Comparison of ENCODE assay signal across 8 mouse cellular contexts in the genomic region with DNA sequence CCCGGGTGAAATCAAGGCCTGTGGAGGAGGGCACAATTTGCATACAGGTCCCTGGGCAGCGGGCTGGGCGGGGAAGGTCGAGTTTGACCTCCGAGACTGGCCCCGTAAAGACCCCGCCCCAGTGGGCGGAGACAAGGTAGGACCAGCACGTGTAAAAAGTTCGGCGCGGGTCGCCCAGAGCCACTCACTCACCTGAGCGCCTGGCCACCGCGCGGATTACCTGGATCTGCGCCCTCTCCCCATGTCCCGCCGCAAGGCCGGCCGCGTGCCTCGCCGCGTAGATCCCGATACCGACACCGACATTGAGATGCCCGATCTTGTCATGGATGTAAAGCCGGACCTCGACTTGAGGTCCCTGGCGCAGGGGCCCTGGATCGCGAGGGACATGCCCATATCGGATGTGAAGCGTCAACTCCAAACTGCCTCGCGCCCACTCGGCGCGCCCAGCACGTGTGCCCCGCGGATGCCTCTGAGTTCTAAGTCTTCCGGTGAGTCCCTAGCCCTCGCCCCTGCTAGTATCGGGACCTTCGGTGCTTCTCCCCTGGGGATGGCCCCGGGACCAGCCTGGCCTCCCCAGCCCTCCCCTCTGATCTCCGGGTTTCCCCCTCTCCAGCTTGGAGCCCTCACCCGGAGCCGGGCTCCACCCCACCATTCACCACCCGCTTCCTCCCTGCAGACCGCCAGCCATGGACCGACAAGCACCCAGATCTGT. TPM values are rescaled to one million over a fixed set of nuclear protein-coding genes. Genes with fewer than 3 reads are reported as not detected.
DNase-seq lines count a peak whose midpoint lies in the region; ATAC-seq and TF ChIP-seq lines count a peak whose summit lies in the region.

A gene (plus strand): TSS at position 147 of the 712 bp plus-strand sequence.
A gene (minus strand): TSS at position 455 of the 712 bp plus-strand sequence.

- H3K4me1 ChIP-seq in forebrain, postnatal 0 days (ENCODE audit: insufficient read depth) = peaks cover 3% of the 10 kb centered on the region; the same call in 1 of the 2 replicates
- peaks cover 10% of the 10 kb centered on the region for H3K4me1 ChIP-seq in kidney, embryonic 14.5 days (ENCODE audit: control insufficient read depth, insufficient read depth, low read length)
- peaks cover 5% of the 10 kb centered on the region; the same call in 1 of the 2 replicates for H3K4me1 ChIP-seq in spleen, adult 2 months (ENCODE audit: control insufficient read depth, insufficient read depth, insufficient read length)

- peak; percentile 34 for DNase-seq in gastrocnemius, postnatal 14 days
- DNase-seq in gastrocnemius, postnatal 4 days (ENCODE audit: low spot score in 2 of 2) = no peak
- DNase-seq in forebrain, postnatal 0 days = no peak
- peak; percentile 76 for DNase-seq in lung, postnatal 36 days
- DNase-seq in spleen, adult 2 months (ENCODE audit: low read depth in 1 of 2, low spot score in 2 of 2) = peak in 1 of 2 experiments; percentile 71
- no peak for DNase-seq in layer of hippocampus, postnatal 36 days

- peak within 1 kb of the TSS; percentile 18; the same call in 1 of the 2 replicates for H3K9ac ChIP-seq in forebrain, postnatal 0 days
- H3K9ac ChIP-seq in kidney, embryonic 14.5 days (ENCODE audit: low read depth, low read length) = peak within 1 kb of the TSS; percentile 54

- no peak within 1 kb of the TSS for H3K27ac ChIP-seq in forebrain, postnatal 0 days (ENCODE audit: low read depth, low read length)
- no peak within 1 kb of the TSS for H3K27ac ChIP-seq in kidney, embryonic 14.5 days (ENCODE audit: low read depth, low read length)
- H3K27ac ChIP-seq in spleen, adult 2 months (ENCODE audit: insufficient read depth, low read length) = peak within 1 kb of the TSS; percentile 81

- peak within 1 kb of the TSS; percentile 31 for H3K4me3 ChIP-seq in forebrain, postnatal 0 days (ENCODE audit: low read depth, low read length)
- peak within 1 kb of the TSS; percentile 40 for H3K4me3 ChIP-seq in kidney, embryonic 14.5 days (ENCODE audit: low read length)
- H3K4me3 ChIP-seq in spleen, adult 2 months (ENCODE audit: extremely low read depth, insufficient read depth, insufficient read length) = peak within 1 kb of the TSS; percentile 68

- H3K4me2 ChIP-seq in forebrain, postnatal 0 days (ENCODE audit: low read depth) = peak within 1 kb of the TSS; percentile 50
- peak within 1 kb of the TSS; percentile 81 for H3K4me2 ChIP-seq in kidney, embryonic 14.5 days (replicated peaks; ENCODE audit: low read depth, low read length)

- H3K27me3 ChIP-seq in forebrain, postnatal 0 days (ENCODE audit: insufficient read depth, low read length) = peaks cover 17% of the 10 kb centered on the region
- H3K27me3 ChIP-seq in kidney, embryonic 14.5 days (ENCODE audit: control insufficient read depth, insufficient read depth, low read length) = peaks cover 23% of the 10 kb centered on the region
- no peaks in the 10 kb centered on the region for H3K27me3 ChIP-seq in spleen, adult 2 months (ENCODE audit: control insufficient read depth, insufficient read depth, low read length)

- ATAC-seq in activated CD4-positive, CD25-positive, alpha-beta regulatory T cell, adult 4 months = peak; percentile 43
- no peak for ATAC-seq in forebrain, postnatal 0 days
- ATAC-seq in kidney, embryonic 14.5 days (ENCODE audit: low FRiP score, low TSS enrichment) = no peak

- peak; percentile 38; the same call in 1 of the 2 replicates for TF ChIP-seq POLR2A in spleen, adult 2 months (IDR thresholded peaks at IDR 0.05; ENCODE audit: low read depth, low read length)

- no peak for TF ChIP-seq CTCF in forebrain, postnatal 0 days (IDR thresholded peaks at IDR 0.05; ENCODE audit: low read depth)
- no peak for TF ChIP-seq CTCF in spleen, adult 2 months (IDR thresholded peaks at IDR 0.05; ENCODE audit: extremely low read depth, insufficient read depth, insufficient read length, insufficient replicate concordance)

- H3K36me3 ChIP-seq in forebrain, postnatal 0 days (ENCODE audit: insufficient read depth) = peaks cover 18% of the 10 kb centered on the region
- peaks cover 23% of the 10 kb centered on the region for H3K36me3 ChIP-seq in kidney, embryonic 14.5 days (ENCODE audit: control insufficient read depth, insufficient read depth, low read length)
- H3K36me3 ChIP-seq in spleen, adult 2 months (ENCODE audit: control insufficient read depth, insufficient read depth, low read length) = peaks cover 14% of the 10 kb centered on the region

- intact Hi-C loops in gastrocnemius, postnatal 14 days (cut with DNase I; ENCODE audit: low total_unique reads) = no loop called here

- H3K9me3 ChIP-seq in forebrain, postnatal 0 days (ENCODE audit: low read length) = no peaks in the 10 kb centered on the region
- no peaks in the 10 kb centered on the region for H3K9me3 ChIP-seq in kidney, embryonic 14.5 days (ENCODE audit: control insufficient read depth, low read length)

- WGBS in forebrain, postnatal 0 days = 2% methylated on average over 56 of the region's 56 CpGs
- WGBS in kidney, embryonic 14.5 days = 1% methylated on average over 54 of the region's 56 CpGs
- WGBS in spleen, adult 2 months = under 1% methylated on average over 56 of the region's 56 CpGs

RNA-seq across cellular contexts. Expression of the first gene that starts in this region (rescaled TPM):
- total RNA-seq in gastrocnemius, postnatal 14 days (2021) = under 1 TPM in 1 of 2 experiments, not detected in 1; 0.27 TPM
- total RNA-seq in gastrocnemius, postnatal 4 days (2021) = under 1 TPM in 1 of 2 experiments, not detected in 1; 0.17 TPM
- 1 to 10 TPM in 1 of 2 experiments, under 1 TPM in 1; 0.46 to 2.3 TPM for polyA plus RNA-seq in activated CD4-positive, CD25-positive, alpha-beta regulatory T cell, adult 4 months (2017; shearing (Covaris generic))
- total RNA-seq in forebrain, postnatal 0 days (2014; rRNA removed) = 0.31 and 1.2 TPM in 2 replicates
- 0.09 and 0.16 TPM in 2 replicates for polyA plus RNA-seq in forebrain, postnatal 0 days (2015; fragmentation: Nextera tagmentation; extraction: Ambion mirVana)
- polyA plus RNA-seq in kidney, embryonic 14.5 days (2014; fragmentation: Nextera tagmentation; extraction: Ambion mirVana) = 0.33 and 0.68 TPM in 2 replicates
- polyA plus RNA-seq in spleen, adult 2 months (2012; rRNA removed) = 20.9 and 33.0 TPM in 2 replicates
- total RNA-seq in layer of hippocampus, postnatal 36 days (2021) = under 1 TPM; 0.33 to 0.75 TPM

RNA-seq across cellular contexts. Expression of the second gene that starts in this region (rescaled TPM):
- total RNA-seq in gastrocnemius, postnatal 14 days (2021) = 10 to 100 TPM; 50.0 to 55.1 TPM
- total RNA-seq in gastrocnemius, postnatal 4 days (2021) = 10 to 100 TPM; 52.3 to 56.4 TPM
- polyA plus RNA-seq in activated CD4-positive, CD25-positive, alpha-beta regulatory T cell, adult 4 months (2017; shearing (Covaris generic)) = 10 to 100 TPM; 88.3 to 91.8 TPM
- 38.2 and 56.4 TPM in 2 replicates for total RNA-seq in forebrain, postnatal 0 days (2014; rRNA removed)
- 145 and 148 TPM in 2 replicates for polyA plus RNA-seq in forebrain, postnatal 0 days (2015; fragmentation: Nextera tagmentation; extraction: Ambion mirVana)
- 168 and 179 TPM in 2 replicates for polyA plus RNA-seq in kidney, embryonic 14.5 days (2014; fragmentation: Nextera tagmentation; extraction: Ambion mirVana)
- polyA plus RNA-seq in spleen, adult 2 months (2012; rRNA removed) = 94.7 and 143 TPM in 2 replicates
- total RNA-seq in layer of hippocampus, postnatal 36 days (2021) = 10 to 100 TPM; 44.2 to 46.1 TPM

Comparison
In these comparisons a context has a peak if more than half of its experiments do, and no peak if none do; other contexts are left out.
1. DNase-seq: peak in gastrocnemius, postnatal 14 days (single experiment) and lung, postnatal 36 days (single experiment); none in gastrocnemius, postnatal 4 days (0 of 2), forebrain, postnatal 0 days (single experiment) and layer of hippocampus, postnatal 36 days (0 of 2).
2. Peak in every context shown above with its lines, with median percentiles within 50 percentile points of each other: H3K4me3 ChIP-seq.